Mouse (Mus musculus): ENCODE measurements around the gene Srebf2.

- TF ChIP-seq CTCF (IDR thresholded peaks at IDR 0.05; ENCODE audit: control insufficient read depth, insufficient read depth, insufficient read length), result no peak
- no peak for TF ChIP-seq MYOG (IDR thresholded peaks at IDR 0.05; ENCODE audit: control insufficient read depth, extremely low read depth, insufficient read length)
- no peak for TF ChIP-seq MAX (IDR thresholded peaks at IDR 0.05)
- TF ChIP-seq MYOD1 (IDR thresholded peaks at IDR 0.05; ENCODE audit: control insufficient read depth, insufficient read length, low read depth), result no peak
- no peak for TF ChIP-seq USF1 (IDR thresholded peaks at IDR 0.05; ENCODE audit: low read depth)
- TF ChIP-seq CEBPB (IDR thresholded peaks at IDR 0.05; ENCODE audit: low read depth), result no peak
- TF ChIP-seq FOSL1 (IDR thresholded peaks at IDR 0.05; ENCODE audit: insufficient read depth, low read length, poor library complexity, severe bottlenecking), result no peak
Measured at GRCm38 (mm10) chr15:82230098-82230611, 83.2 kb downstream of the Srebf2 start.

Data from C2C12 (cell line).